Mouse (Mus musculus): ENCODE results near the gene Lce3b.

Gene Lce3b

DNA sequence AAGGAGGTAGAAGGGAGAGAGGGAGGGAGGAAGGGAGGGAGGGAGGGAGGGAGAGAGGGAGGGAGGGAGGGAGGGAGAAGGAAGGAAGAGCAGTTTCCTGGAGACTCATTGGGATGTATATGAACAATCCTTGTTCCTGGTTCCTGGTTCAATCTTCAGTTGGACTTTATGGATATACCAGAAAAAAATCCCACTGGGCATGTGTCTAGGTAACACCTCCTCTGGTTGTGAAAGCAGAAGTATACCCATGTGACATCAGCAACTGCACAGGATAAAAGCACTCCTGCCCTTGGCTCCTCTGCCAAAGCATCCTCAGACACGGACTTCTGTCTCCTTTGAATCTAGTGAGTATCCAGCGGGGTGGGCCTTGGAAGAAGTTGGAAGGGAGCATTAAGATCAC is at the start of gene Lce3b:
TSS of gene Lce3b (plus strand) at position 301 of the 400 bp plus-strand sequence.
- no peak for DNase-seq (ENCODE audit: low read depth, low spot score)

GRCm38 (mm10) chr3:92894063-92894462 is 38.7 kb upstream of the Lce3b start:
- DNase-seq (ENCODE audit: low read depth, low spot score) = no peak

DNA sequence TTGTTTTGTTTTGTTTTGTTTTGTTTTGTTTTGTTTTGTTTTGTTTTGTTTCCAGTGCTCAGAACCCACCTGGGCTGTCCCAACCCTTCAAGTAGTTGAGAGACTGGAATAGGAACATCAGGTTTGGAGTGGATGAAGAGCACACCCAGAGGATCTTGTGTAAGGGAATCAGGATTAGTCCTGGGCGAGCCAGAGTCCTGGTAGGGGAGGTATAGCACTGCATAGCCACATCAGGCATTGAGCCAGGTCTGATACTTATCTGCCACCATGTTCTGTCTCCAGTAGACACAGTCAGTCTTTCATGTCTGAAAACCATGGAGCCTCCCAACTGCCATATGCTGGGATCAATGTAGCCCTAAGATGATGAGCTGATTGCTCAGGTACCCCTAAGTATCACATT is 38.3 kb upstream of the Lce3b start:
- DNase-seq (ENCODE audit: low read depth, low spot score) = no peak

DNA sequence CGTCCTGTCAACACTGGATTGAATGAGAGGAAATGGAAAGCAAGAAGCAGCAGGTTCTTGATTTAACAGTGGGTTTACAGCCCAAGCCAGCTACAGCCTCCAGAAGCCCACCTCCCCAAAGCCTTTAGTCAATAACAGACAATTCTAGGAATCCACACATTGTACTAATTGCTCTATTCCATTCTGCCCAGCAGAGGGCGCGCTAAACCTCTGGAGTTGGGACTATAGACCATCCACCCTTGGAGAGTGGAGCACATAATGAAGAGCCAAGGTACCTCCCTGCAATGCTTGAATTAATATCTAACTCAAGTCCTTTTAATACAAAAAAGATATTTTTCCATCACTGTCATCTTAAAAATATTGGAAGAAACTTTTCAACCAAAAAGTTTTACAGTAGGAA is 29.8 kb upstream of the Lce3b start:
- no peak for DNase-seq (ENCODE audit: low read depth, low spot score)

DNA sequence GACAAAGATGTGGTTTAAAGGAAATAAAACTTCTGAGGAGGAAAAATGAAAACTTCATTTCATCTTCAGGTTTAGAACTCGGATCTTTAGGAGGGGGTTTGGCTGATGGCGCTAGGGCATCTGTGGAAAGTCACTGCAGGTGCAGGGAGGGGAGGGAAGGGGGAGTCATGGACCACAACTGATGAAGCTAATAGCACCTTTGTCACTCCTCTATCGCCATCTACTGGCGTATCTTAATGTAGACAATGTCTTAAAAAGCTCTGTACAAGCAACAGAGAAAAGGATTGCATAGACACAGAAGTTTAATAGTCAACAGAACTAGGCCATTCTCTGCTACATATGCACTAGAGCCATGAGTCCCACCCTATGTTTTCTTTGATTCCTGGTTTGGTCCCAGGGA is 29.1 kb upstream of the Lce3b start:
- DNase-seq (ENCODE audit: low read depth, low spot score) = no peak

- DNase-seq (ENCODE audit: low read depth, low spot score) = no peak
Observed at GRCm38 (mm10) chr3:92905182-92905581, 27.6 kb upstream of the Lce3b start.

DNA sequence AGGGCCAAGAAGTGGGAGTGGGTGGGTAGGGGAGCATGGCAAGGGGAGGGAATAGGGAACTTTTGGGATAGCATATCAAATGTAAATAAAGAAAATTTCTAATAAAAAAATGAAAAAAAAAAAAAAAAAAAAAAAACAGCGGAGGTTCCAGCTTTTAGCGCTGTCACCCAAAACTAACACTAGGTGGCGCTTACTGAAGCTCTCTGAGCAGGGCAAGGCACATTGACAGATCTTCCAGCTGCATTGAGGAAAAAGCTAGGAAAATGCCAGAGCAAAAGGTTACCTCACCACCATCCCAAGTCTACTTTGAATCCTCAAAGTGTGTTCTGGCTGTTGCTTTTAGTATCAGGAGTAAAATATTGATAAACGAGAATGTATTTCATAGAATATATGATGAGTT is 25.2 kb upstream of the Lce3b start:
- no peak for DNase-seq (ENCODE audit: low read depth, low spot score)

GRCm38 (mm10) chr3:92920364-92920763 is 12.4 kb upstream of the Lce3b start:
- DNase-seq (ENCODE audit: low read depth, low spot score) = no peak

GRCm38 (mm10) chr3:92926130-92926529 is 6.6 kb upstream of the Lce3b start, which contains the start of gene Lce3a:
Lce3a (minus strand) TSS chr3:92926230.
- DNase-seq (ENCODE audit: low read depth, low spot score) = no peak

- DNase-seq (ENCODE audit: low read depth, low spot score) = no peak
Observed at GRCm38 (mm10) chr3:92944186-92944585, 11.4 kb downstream of the Lce3b start, which contains the start of gene Lce3c. Lce3c (plus strand) TSS chr3:92944486.

DNA sequence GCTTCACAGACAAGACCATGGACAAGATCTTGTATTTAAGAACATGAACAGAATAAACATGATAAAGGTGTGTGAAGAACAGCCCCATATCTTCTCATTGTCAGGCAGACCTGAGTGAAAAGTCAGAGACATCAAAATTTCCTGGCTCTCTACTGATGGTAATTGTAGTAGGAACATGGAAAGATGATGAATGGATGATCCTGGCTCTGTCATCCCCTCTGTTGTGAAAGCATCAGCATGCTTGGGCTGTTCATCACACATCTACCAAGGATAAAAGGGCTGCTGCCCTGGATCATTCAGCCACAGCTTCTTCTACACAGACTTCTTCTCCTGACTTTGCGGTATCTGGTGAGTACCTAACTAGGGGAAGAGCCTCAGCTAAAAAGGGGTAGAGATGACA is 24.3 kb downstream of the Lce3b start, which contains the start of gene Lce3d:
TSS of gene Lce3d (plus strand) at position 301 of the 400 bp plus-strand sequence.
- no peak for DNase-seq (ENCODE audit: low read depth, low spot score)

- DNase-seq (ENCODE audit: low read depth, low spot score) = no peak
Observed at GRCm38 (mm10) chr3:92966761-92967160, 34.0 kb downstream of the Lce3b start, which contains the start of gene Lce3e. Lce3e (plus strand) TSS chr3:92967061.

GRCm38 (mm10) chr3:92978484-92978883 is 45.7 kb downstream of the Lce3b start:
- DNase-seq (ENCODE audit: low read depth, low spot score) = no peak

Data from CD4-positive helper T cell, adult 2 months (primary cell).